Comparison of ENCODE assay signal across 11 mouse cellular contexts in the genomic region with DNA sequence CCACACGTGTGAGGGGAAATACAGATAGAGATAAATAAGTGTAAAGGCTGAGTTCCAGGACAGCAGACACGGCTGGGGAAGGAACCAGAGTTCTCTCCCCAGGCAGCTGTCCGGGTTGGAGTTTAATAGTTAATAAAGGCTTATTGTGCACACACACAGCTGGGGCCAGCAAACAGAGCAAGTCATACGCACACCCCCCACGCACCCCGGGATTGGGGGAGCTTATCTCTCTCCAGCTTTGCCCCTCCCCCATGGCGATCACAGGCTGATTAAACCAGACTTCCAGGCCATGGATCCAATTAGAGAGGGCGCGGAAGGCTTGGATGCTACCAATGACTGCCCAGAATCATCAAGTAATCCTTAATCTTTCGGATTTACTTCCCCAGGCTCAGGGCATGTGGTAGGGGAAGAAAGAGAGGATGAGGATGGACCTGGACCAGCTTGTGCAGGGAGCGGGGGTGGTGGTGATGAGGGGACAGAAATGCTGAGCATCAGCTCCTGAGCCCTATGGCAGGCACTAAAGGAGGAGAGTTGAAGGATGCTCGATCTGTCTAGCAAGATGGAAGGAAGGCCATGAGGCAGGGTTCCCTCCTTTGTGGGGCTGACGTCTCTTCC.
DNase-seq lines count a peak whose midpoint lies in the region; ATAC-seq and TF ChIP-seq lines count a peak whose summit lies in the region.
"Had no signal": no experiment of that assay in that cellular context is flagged by ENCODE, and none has a peak within 500 bp of the region (broad histone marks: within the 10 kb centered on the region; RNA-seq: fewer than 3 reads in every experiment).

No protein-coding gene starts in this region.

- no peak overlapping the region for H3K27ac ChIP-seq in neural tube, embryonic 11.5 days (ENCODE audit: low read depth, low read length)
- peak overlapping the region; percentile 85 for H3K27ac ChIP-seq in layer of hippocampus, adult 2 months
- H3K27ac ChIP-seq in stomach, embryonic 14.5 days (ENCODE audit: low read length) = no peak overlapping the region
- H3K27ac ChIP-seq: embryonic facial prominence, embryonic 12.5 days; limb, embryonic 12.5 days had no signal

- H3K4me1 ChIP-seq in neural tube, embryonic 11.5 days (ENCODE audit: control insufficient read depth, insufficient read depth, low read length) = peaks cover 3% of the 10 kb centered on the region; the same call in 1 of the 2 replicates
- no peaks in the 10 kb centered on the region for H3K4me1 ChIP-seq in stomach, embryonic 14.5 days (ENCODE audit: control insufficient read depth, insufficient read depth, low read length)

- no peak for TF ChIP-seq CTCF in layer of hippocampus, adult 2 months (conservative IDR thresholded peaks at IDR 0.05)

- 74% methylated on average over 13 of the region's 13 CpGs for WGBS in neural tube, embryonic 11.5 days
- 44% methylated on average over 13 of the region's 13 CpGs for WGBS in stomach, embryonic 14.5 days

- H3K9ac ChIP-seq in neural tube, embryonic 11.5 days (ENCODE audit: low read length) = no peak overlapping the region
- H3K9ac ChIP-seq in stomach, embryonic 14.5 days (replicated peaks; ENCODE audit: low read depth, low read length) = no peak overlapping the region
- H3K9ac ChIP-seq: embryonic facial prominence, embryonic 12.5 days; limb, embryonic 12.5 days had no signal

- DNase-seq in cerebellum, postnatal 10 days = peak; percentile 54 to 67
- DNase-seq in cerebellum, adult 11-12 months = no peak
- DNase-seq in neural tube, embryonic 11.5 days (ENCODE audit: low spot score) = peak; percentile 61
- DNase-seq in neural tube, embryonic 10.5 days (ENCODE audit: extremely low spot score, low spot score) = no peak
- DNase-seq in layer of hippocampus, adult 2 months (ENCODE audit: low spot score in 2 of 2) = peak; percentile 45 to 65
- no peak for DNase-seq in spleen, postnatal 36 days (ENCODE audit: low spot score in 2 of 2)
- DNase-seq in right cerebral cortex, postnatal 4 days = no peak
- DNase-seq: thymus, postnatal 36 days had no signal

- no peak for ATAC-seq in neural tube, embryonic 11.5 days (ENCODE audit: insufficient read depth, low FRiP score, low TSS enrichment)
- ATAC-seq in stomach, embryonic 14.5 days (ENCODE audit: insufficient number of reproducible peaks, insufficient read depth, low FRiP score, low read depth) = peak; percentile 67; the same call in 1 of the 2 replicates

- H3K36me3 ChIP-seq in neural tube, embryonic 11.5 days (ENCODE audit: control insufficient read depth, insufficient read depth, low read length) = no peaks in the 10 kb centered on the region
- H3K36me3 ChIP-seq in stomach, embryonic 14.5 days (ENCODE audit: control insufficient read depth, insufficient read depth, low read length) = no peaks in the 10 kb centered on the region
- H3K36me3 ChIP-seq: embryonic facial prominence, embryonic 12.5 days; limb, embryonic 12.5 days had no signal

- H3K27me3 ChIP-seq in neural tube, embryonic 11.5 days (ENCODE audit: control insufficient read depth, insufficient read depth, low read length) = no peaks in the 10 kb centered on the region
- H3K27me3 ChIP-seq in stomach, embryonic 14.5 days (ENCODE audit: control insufficient read depth, insufficient read depth, low read length) = no peaks in the 10 kb centered on the region
- H3K27me3 ChIP-seq: embryonic facial prominence, embryonic 12.5 days; limb, embryonic 12.5 days had no signal

- H3K4me3 ChIP-seq in neural tube, embryonic 11.5 days (ENCODE audit: low read depth, low read length) = no peak overlapping the region
- no peak overlapping the region for H3K4me3 ChIP-seq in layer of hippocampus, adult 2 months
- H3K4me3 ChIP-seq in stomach, embryonic 14.5 days (ENCODE audit: low read depth, low read length) = no peak overlapping the region
- H3K4me3 ChIP-seq: embryonic facial prominence, embryonic 12.5 days; limb, embryonic 12.5 days had no signal

- no peak overlapping the region for H3K4me2 ChIP-seq in neural tube, embryonic 11.5 days (ENCODE audit: low read depth)
- no peak overlapping the region for H3K4me2 ChIP-seq in stomach, embryonic 14.5 days (replicated peaks; ENCODE audit: low read depth, low read length)
- H3K4me2 ChIP-seq: embryonic facial prominence, embryonic 12.5 days; limb, embryonic 12.5 days had no signal

- H3K9me3 ChIP-seq in neural tube, embryonic 11.5 days (ENCODE audit: control insufficient read depth, low read length) = no peaks in the 10 kb centered on the region
- no peaks in the 10 kb centered on the region for H3K9me3 ChIP-seq in stomach, embryonic 14.5 days (ENCODE audit: control insufficient read depth, low read depth, low read length)
- H3K9me3 ChIP-seq: embryonic facial prominence, embryonic 12.5 days; limb, embryonic 12.5 days had no signal

Comparison
In these comparisons a context has a peak if more than half of its experiments do, and no peak if none do; other contexts are left out.
1. DNase-seq: peak in cerebellum, postnatal 10 days (2 of 2), neural tube, embryonic 11.5 days (single experiment) and layer of hippocampus, adult 2 months (2 of 2); none in cerebellum, adult 11-12 months (single experiment), neural tube, embryonic 10.5 days (single experiment), spleen, postnatal 36 days (0 of 2) and right cerebral cortex, postnatal 4 days (single experiment).